Mouse (Mus musculus): ENCODE data around the gene Lsp1. TPM values are rescaled to one million over a fixed set of nuclear protein-coding genes. Genes with fewer than 3 reads are reported as not detected.

Gene Lsp1
- polyA plus RNA-seq (2011; ENCODE audit: insufficient read length, low read depth, missing spikeins) = 114 and 159 TPM in 2 replicates

DNA sequence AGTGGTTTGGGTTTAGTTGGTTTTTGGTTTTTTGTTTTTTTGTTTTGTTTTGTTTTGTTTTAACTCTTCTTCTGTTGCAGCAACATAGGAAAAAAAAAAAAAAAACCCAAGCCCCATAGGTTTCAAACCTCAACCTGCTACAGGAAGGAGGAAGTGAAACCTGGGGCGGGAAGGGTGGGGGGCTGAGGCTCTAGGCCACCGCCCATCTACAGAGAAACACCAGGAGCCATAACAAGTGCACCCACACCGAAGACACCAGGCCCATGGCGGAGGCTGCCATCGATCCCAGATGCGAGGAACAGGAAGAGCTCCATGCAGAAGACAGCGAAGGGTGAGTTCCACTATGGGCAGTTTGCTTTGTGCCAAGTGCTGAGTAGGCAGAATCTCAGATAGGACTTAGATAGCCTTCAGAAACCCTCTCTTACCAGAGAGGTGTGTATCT is at the start of gene Lsp1:
Lsp1 (plus strand) TSS at position 174 of the 442 bp plus-strand sequence.
- TF ChIP-seq POLR2A (IDR thresholded peaks at IDR 0.05; ENCODE audit: low read depth, low read length) (no peak), CTCF (IDR thresholded peaks at IDR 0.05; ENCODE audit: borderline replicate concordance, insufficient read depth, low read length) (no peak)
- H3K27ac ChIP-seq (ENCODE audit: insufficient read depth, low read length) = no peak within 1 kb of the TSS
- no peak within 1 kb of the TSS for H3K4me3 ChIP-seq (ENCODE audit: insufficient read depth, low read length)
- peaks cover 22% of the 10 kb centered on the region for H3K4me1 ChIP-seq (ENCODE audit: control insufficient read depth, insufficient read depth, low read length)

GRCm38 (mm10) chr7:142413285-142413684 is 47.3 kb upstream of the Lsp1 start:
- Histone ChIP-seq H3K4me1 (ENCODE audit: control insufficient read depth, insufficient read depth, low read length) (no peaks in the 10 kb centered on the region), H3K4me3 (ENCODE audit: insufficient read depth, low read length) (no peak overlapping the region), H3K27ac (ENCODE audit: insufficient read depth, low read length) (no peak overlapping the region)
- TF ChIP-seq CTCF (IDR thresholded peaks at IDR 0.05; ENCODE audit: borderline replicate concordance, insufficient read depth, low read length) (no peak), POLR2A (IDR thresholded peaks at IDR 0.05; ENCODE audit: low read depth, low read length) (no peak)

DNA sequence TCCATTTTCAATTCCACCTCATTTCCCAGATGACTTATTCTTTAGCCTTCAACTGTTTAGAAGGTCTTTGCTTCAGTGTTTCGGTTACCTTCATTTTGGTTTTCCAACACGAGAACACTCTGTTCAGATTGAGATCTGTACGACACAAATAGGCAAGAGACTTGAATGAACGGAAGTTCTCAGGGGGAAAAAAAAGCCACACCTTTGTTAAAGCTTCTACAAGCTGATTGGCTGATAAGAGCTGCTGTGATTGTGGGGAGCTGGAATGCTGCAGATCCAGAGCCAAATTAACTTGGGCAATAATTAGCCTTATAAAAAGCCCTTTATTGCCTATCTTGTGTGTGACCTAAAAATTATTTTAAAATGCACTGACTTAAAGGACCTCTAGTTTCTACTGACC is 45.3 kb upstream of the Lsp1 start:
- Histone ChIP-seq H3K4me3 (ENCODE audit: insufficient read depth, low read length) (no peak overlapping the region), H3K4me1 (ENCODE audit: control insufficient read depth, insufficient read depth, low read length) (no peaks in the 10 kb centered on the region), H3K27ac (ENCODE audit: insufficient read depth, low read length) (no peak overlapping the region)
- no peak for TF ChIP-seq POLR2A (IDR thresholded peaks at IDR 0.05; ENCODE audit: low read depth, low read length)
- TF ChIP-seq CTCF (IDR thresholded peaks at IDR 0.05; ENCODE audit: borderline replicate concordance, insufficient read depth, low read length) = no peak

DNA sequence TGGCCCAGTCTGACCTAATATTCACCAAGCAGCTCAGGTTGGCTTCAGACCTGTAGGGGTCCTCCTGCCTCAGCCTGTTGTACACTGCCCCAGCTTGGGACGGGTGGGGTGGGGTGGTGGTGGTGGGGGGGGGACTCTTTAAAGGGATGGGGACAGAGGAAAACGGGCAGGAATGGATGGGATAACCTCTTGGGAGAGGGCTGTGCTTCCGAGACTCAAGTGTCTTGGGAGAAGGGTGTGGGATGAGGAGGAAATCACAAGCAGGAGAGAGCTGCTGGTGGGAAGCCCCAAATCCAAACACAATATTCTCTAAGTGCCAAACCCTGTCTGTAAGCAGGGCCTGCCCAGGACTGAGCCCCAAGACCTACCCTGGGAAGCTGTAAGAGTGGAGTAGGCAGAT is 44.4 kb upstream of the Lsp1 start:
- H3K27ac ChIP-seq (ENCODE audit: insufficient read depth, low read length) = no peak overlapping the region
- TF ChIP-seq CTCF (IDR thresholded peaks at IDR 0.05; ENCODE audit: borderline replicate concordance, insufficient read depth, low read length) = no peak
- TF ChIP-seq POLR2A (IDR thresholded peaks at IDR 0.05; ENCODE audit: low read depth, low read length) = no peak
- H3K4me3 ChIP-seq (ENCODE audit: insufficient read depth, low read length) = no peak overlapping the region
- no peaks in the 10 kb centered on the region for H3K4me1 ChIP-seq (ENCODE audit: control insufficient read depth, insufficient read depth, low read length)

DNA sequence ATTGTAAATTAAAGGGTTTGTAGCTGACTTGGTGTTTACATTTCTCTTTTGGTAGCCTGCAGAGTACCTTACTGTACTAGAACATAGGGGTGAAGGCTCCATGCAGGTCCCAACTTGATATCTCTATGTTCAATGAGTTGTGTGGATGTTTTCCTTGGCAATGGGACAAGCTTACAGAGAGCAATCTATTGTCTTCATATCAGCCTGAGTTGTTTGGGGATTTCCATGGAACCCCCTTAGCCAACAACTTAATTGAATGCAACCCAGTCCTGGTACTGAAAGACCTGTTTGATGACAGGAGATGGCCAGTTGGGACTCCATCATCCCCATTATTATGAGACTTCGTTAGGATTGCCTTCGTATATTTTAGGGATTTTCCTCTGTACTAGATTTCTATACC is 42.6 kb upstream of the Lsp1 start:
- H3K27ac ChIP-seq (ENCODE audit: insufficient read depth, low read length) = no peak overlapping the region
- no peaks in the 10 kb centered on the region for H3K4me1 ChIP-seq (ENCODE audit: control insufficient read depth, insufficient read depth, low read length)
- TF ChIP-seq CTCF (IDR thresholded peaks at IDR 0.05; ENCODE audit: borderline replicate concordance, insufficient read depth, low read length) = no peak
- TF ChIP-seq POLR2A (IDR thresholded peaks at IDR 0.05; ENCODE audit: low read depth, low read length) = no peak
- H3K4me3 ChIP-seq (ENCODE audit: insufficient read depth, low read length) = no peak overlapping the region

DNA sequence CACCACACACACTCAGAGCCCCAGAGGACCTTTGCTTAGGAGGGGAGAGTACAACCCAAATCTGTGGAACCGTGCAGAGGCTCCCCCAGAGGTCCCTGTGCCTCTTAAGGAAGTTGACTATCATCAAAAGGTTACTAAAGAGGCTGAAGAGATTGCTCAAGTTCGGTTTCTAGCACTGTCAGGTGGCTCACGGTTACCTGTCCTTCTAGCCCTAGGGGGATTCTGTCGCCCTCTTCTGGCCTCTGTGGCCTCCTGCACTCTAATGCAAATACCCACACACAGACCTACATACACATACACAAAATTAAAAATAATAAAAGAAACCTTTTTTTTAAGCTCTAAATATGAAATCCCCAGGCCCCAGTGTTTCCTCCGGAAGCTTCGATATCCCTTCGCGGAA is 41.9 kb upstream of the Lsp1 start:
- Histone ChIP-seq H3K4me3 (ENCODE audit: insufficient read depth, low read length) (no peak overlapping the region), H3K27ac (ENCODE audit: insufficient read depth, low read length) (no peak overlapping the region), H3K4me1 (ENCODE audit: control insufficient read depth, insufficient read depth, low read length) (no peaks in the 10 kb centered on the region)
- TF ChIP-seq POLR2A (IDR thresholded peaks at IDR 0.05; ENCODE audit: low read depth, low read length) (no peak), CTCF (IDR thresholded peaks at IDR 0.05; ENCODE audit: borderline replicate concordance, insufficient read depth, low read length) (no peak)

GRCm38 (mm10) chr7:142419887-142420286 is 40.7 kb upstream of the Lsp1 start:
- no peak for TF ChIP-seq POLR2A (IDR thresholded peaks at IDR 0.05; ENCODE audit: low read depth, low read length)
- no peak for TF ChIP-seq CTCF (IDR thresholded peaks at IDR 0.05; ENCODE audit: borderline replicate concordance, insufficient read depth, low read length)
- no peaks in the 10 kb centered on the region for H3K4me1 ChIP-seq (ENCODE audit: control insufficient read depth, insufficient read depth, low read length)
- no peak overlapping the region for H3K27ac ChIP-seq (ENCODE audit: insufficient read depth, low read length)
- H3K4me3 ChIP-seq (ENCODE audit: insufficient read depth, low read length) = no peak overlapping the region

DNA sequence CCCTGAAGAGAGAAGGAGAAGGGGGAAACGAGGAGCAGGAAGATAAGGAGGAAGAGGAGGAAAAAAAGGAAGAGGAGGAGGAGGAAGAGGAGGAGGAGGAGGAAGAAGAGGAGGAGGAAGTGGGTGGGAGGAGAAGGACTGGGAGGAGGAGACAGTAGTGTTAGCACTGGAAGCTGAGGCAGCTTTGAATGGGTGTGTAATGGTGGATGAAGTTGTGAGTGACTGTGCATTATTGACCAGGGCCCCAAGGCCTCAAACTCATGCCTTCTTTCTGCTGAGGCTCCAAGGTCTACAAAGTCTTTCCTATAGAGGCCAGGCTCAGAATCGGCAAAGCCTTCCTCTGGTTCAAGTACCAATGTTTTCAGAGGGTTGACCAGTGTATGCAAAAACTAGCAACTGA is 38.8 kb upstream of the Lsp1 start:
- no peak overlapping the region for H3K27ac ChIP-seq (ENCODE audit: insufficient read depth, low read length)
- no peak overlapping the region for H3K4me3 ChIP-seq (ENCODE audit: insufficient read depth, low read length)
- TF ChIP-seq CTCF (IDR thresholded peaks at IDR 0.05; ENCODE audit: borderline replicate concordance, insufficient read depth, low read length) = no peak
- no peaks in the 10 kb centered on the region for H3K4me1 ChIP-seq (ENCODE audit: control insufficient read depth, insufficient read depth, low read length)

DNA sequence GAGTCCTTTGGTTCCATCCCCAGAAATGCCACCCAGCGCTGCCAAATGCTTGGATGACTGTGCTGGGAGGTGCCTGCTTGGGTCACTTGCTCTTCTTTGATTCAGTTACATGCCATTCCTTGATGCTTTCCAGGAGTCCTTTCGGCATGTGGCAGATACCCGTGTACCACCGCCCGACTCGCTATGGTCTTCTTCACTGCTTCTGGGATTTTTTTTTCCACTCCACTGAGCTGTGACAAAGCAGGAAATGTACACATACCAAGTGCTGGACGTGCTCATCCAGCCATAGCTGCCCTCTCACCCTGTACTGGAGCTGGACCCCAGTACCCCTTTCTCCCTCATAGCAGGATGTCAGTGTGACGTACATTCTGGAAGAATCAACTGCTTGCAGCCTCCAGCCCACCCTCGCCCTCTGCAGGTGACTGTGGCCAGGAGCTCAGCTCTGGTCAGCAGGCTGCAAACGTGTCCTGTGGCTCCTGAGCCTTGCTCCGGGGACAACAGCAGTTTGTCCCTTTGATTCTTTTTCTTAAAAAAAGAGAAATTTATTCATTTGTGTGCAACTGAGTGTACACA is 34.9 kb upstream of the Lsp1 start:
- peaks cover 4% of the 10 kb centered on the region for H3K4me1 ChIP-seq (ENCODE audit: control insufficient read depth, insufficient read depth, low read length)

GRCm38 (mm10) chr7:142428213-142428612 is 32.4 kb upstream of the Lsp1 start:
- TF ChIP-seq CTCF (IDR thresholded peaks at IDR 0.05; ENCODE audit: borderline replicate concordance, insufficient read depth, low read length) (peak; percentile 56; the same call in 1 of the 2 replicates), POLR2A (IDR thresholded peaks at IDR 0.05; ENCODE audit: low read depth, low read length) (no peak)

More for the DNA sequence above, 34.9 kb upstream of the Lsp1 start:
- no peak overlapping the region for H3K27ac ChIP-seq (ENCODE audit: insufficient read depth, low read length)
- H3K4me3 ChIP-seq (ENCODE audit: insufficient read depth, low read length) = no peak overlapping the region
- TF ChIP-seq POLR2A (IDR thresholded peaks at IDR 0.05; ENCODE audit: low read depth, low read length) (no peak), CTCF (IDR thresholded peaks at IDR 0.05; ENCODE audit: borderline replicate concordance, insufficient read depth, low read length) (peak; percentile 57; the same call in 1 of the 2 replicates)

More at GRCm38 (mm10) chr7:142428213-142428612, 32.4 kb upstream of the Lsp1 start:
- H3K4me1 ChIP-seq (ENCODE audit: control insufficient read depth, insufficient read depth, low read length) = peaks cover 8% of the 10 kb centered on the region
- H3K4me3 ChIP-seq (ENCODE audit: insufficient read depth, low read length) = no peak overlapping the region
- no peak overlapping the region for H3K27ac ChIP-seq (ENCODE audit: insufficient read depth, low read length)

Measured in embryonic fibroblast, embryonic 13.5 days (primary cell).